Comparison of ENCODE assay signal across 9 mouse cellular contexts in the genomic region with DNA sequence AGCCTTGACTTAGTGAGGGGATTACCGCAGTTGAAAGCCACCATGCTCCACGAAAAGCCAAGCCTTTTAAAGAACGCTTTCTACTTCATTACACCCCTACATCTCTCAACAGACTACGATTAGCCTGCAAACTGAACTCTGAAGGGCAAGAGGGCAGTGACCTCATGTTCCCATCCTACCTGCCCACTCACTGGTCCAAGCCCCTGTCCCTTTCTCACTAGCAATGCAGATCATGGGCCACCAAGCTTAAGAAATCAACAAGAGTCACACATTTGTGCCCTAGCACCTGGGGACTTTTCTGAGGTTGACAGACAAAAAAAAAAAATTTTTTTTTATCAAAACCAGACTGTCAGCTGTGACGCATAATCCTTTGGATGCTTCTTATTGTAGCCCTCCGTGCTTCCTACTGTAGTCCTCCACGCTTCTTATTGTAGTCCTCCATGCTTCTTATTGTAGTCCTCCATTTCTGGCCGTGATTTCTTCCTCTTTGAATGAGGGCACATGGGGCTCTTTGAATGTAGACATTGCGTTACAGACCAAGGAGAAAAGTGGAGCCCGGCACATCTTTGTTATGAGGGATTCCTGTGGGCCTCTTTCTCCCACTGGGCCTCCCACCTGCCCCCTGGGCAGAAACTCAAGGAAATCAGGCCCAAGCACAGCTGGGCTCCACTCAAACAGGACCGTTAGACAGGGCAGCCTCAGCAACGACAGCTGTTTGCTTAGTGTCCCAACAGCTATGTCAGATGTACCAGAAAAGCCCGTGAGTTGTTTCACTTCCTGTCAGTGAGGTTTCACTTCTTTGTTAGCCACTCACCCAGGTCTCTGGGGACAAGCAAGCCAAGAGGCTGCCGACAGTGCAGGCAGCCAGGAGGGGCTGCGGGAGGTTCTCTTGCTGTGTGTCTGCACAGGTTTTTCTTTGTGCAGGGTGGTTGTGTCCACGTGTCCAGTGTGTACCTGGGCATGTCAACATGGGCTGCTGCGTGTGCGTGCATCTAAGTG. TPM values are rescaled to one million over a fixed set of nuclear protein-coding genes. Genes with fewer than 3 reads are reported as not detected.
DNase-seq lines count a peak whose midpoint lies in the region; ATAC-seq lines count a peak whose summit lies in the region.
"Had no signal": no experiment of that assay in that cellular context is flagged by ENCODE, and none has a peak within 500 bp of the region (broad histone marks: within the 10 kb centered on the region; RNA-seq: fewer than 3 reads in every experiment).

No protein-coding gene starts in this region.

- 66% methylated on average over 18 of the region's 18 CpGs for WGBS in heart, embryonic 12.5 days
- WGBS in heart, embryonic 16.5 days, result 62% methylated on average over 18 of the region's 18 CpGs
- WGBS in intestine, embryonic 16.5 days, result 63% methylated on average over 18 of the region's 18 CpGs

- no peak overlapping the region for H3K4me2 ChIP-seq in heart, embryonic 12.5 days
- peak overlapping the region; percentile 33 for H3K4me2 ChIP-seq in heart, embryonic 16.5 days (ENCODE audit: low read depth, low read length)
- no peak overlapping the region for H3K4me2 ChIP-seq in intestine, embryonic 16.5 days (ENCODE audit: low read depth, low read length)
- H3K4me2 ChIP-seq: hindbrain, embryonic 15.5 days had no signal

- H3K4me3 ChIP-seq in heart, embryonic 12.5 days, result no peak overlapping the region
- no peak overlapping the region for H3K4me3 ChIP-seq in heart, embryonic 16.5 days (ENCODE audit: low read length)
- H3K4me3 ChIP-seq in intestine, embryonic 16.5 days (ENCODE audit: low read length), result no peak overlapping the region
- H3K4me3 ChIP-seq: hindbrain, embryonic 15.5 days had no signal

- no peak for ATAC-seq in heart, embryonic 12.5 days (ENCODE audit: insufficient number of reproducible peaks, low FRiP score)
- ATAC-seq in CD4-positive, CD25-positive, alpha-beta regulatory T cell, adult 4 months, result peak; percentile 85
- ATAC-seq in heart, embryonic 16.5 days (replicated peaks; ENCODE audit: extremely low read depth, insufficient read depth, low FRiP score), result no peak
- ATAC-seq in megakaryocyte, adult 5-6 weeks (ENCODE audit: poor library complexity, severe bottlenecking), result peak; percentile 99
- no peak for ATAC-seq in intestine, embryonic 16.5 days

- peaks cover 5% of the 10 kb centered on the region; the same call in 1 of the 2 replicates for H3K4me1 ChIP-seq in heart, embryonic 12.5 days (replicated peaks)
- no peaks in the 10 kb centered on the region for H3K4me1 ChIP-seq in heart, embryonic 16.5 days (ENCODE audit: control insufficient read depth, insufficient read depth, low read length)
- H3K4me1 ChIP-seq in intestine, embryonic 16.5 days (ENCODE audit: control insufficient read depth, insufficient read depth, low read length), result no peaks in the 10 kb centered on the region
- H3K4me1 ChIP-seq: hindbrain, embryonic 15.5 days had no signal

- DNase-seq in heart, adult 18-20 months, result peak; percentile 50 to 82
- DNase-seq in MN1 (ENCODE audit: low spot score), result no peak
- no peak for DNase-seq in testis, postnatal 14 days (ENCODE audit: low spot score)

- no peaks in the 10 kb centered on the region for H3K9me3 ChIP-seq in heart, embryonic 12.5 days (replicated peaks)
- H3K9me3 ChIP-seq in heart, embryonic 16.5 days (replicated peaks; ENCODE audit: control insufficient read depth, low read length), result no peaks in the 10 kb centered on the region
- H3K9me3 ChIP-seq in intestine, embryonic 16.5 days (ENCODE audit: control insufficient read depth, low read length), result no peaks in the 10 kb centered on the region
- H3K9me3 ChIP-seq: hindbrain, embryonic 15.5 days had no signal

- H3K36me3 ChIP-seq in heart, embryonic 12.5 days, result no peaks in the 10 kb centered on the region
- no peaks in the 10 kb centered on the region for H3K36me3 ChIP-seq in heart, embryonic 16.5 days (ENCODE audit: control insufficient read depth, insufficient read depth)
- no peaks in the 10 kb centered on the region for H3K36me3 ChIP-seq in intestine, embryonic 16.5 days (ENCODE audit: control insufficient read depth, insufficient read depth, low read length)
- H3K36me3 ChIP-seq: hindbrain, embryonic 15.5 days had no signal

- H3K9ac ChIP-seq in heart, embryonic 12.5 days, result no peak overlapping the region
- H3K9ac ChIP-seq in heart, embryonic 16.5 days (ENCODE audit: low read length), result no peak overlapping the region
- no peak overlapping the region for H3K9ac ChIP-seq in intestine, embryonic 16.5 days (ENCODE audit: low read depth, low read length)
- H3K9ac ChIP-seq: hindbrain, embryonic 15.5 days had no signal

- H3K27ac ChIP-seq in heart, embryonic 12.5 days (ENCODE audit: poor library complexity, severe bottlenecking), result no peak overlapping the region
- peak overlapping the region; percentile 40; the same call in 1 of the 2 replicates for H3K27ac ChIP-seq in heart, embryonic 16.5 days (ENCODE audit: low read length)
- H3K27ac ChIP-seq in intestine, embryonic 16.5 days (ENCODE audit: low read length), result no peak overlapping the region
- H3K27ac ChIP-seq: hindbrain, embryonic 15.5 days had no signal

- H3K27me3 ChIP-seq in heart, embryonic 12.5 days (replicated peaks), result no peaks in the 10 kb centered on the region
- H3K27me3 ChIP-seq in heart, embryonic 16.5 days (ENCODE audit: control insufficient read depth, insufficient read depth, low read length), result no peaks in the 10 kb centered on the region
- no peaks in the 10 kb centered on the region for H3K27me3 ChIP-seq in intestine, embryonic 16.5 days (replicated peaks; ENCODE audit: control insufficient read depth, insufficient read depth, low read length)
- H3K27me3 ChIP-seq: hindbrain, embryonic 15.5 days had no signal

RNA-seq across cellular contexts. Expression of gene Hdhd5, which starts 36.1 kb away (rescaled TPM):
- 10 to 100 TPM; 18.7 to 21.8 TPM for total RNA-seq in heart, adult 18-20 months (2021)
- polyA plus RNA-seq in heart, embryonic 12.5 days (2016; fragmentation: Nextera tagmentation; extraction: Ambion mirVana), result 16.0 and 17.9 TPM in 2 replicates
- polyA plus RNA-seq in CD4-positive, CD25-positive, alpha-beta regulatory T cell, adult 4 months (2017; shearing (Covaris generic)), result 10 to 100 TPM; 43.4 to 59.7 TPM
- 14.9 and 17.4 TPM in 2 replicates for polyA plus RNA-seq in heart, embryonic 16.5 days (2015; fragmentation: Nextera tagmentation; extraction: Ambion mirVana)
- 4.4 and 6.6 TPM in 2 replicates for total RNA-seq in megakaryocyte, adult 5-6 weeks (2015)
- 9.4 and 11.0 TPM in 2 replicates for total RNA-seq in megakaryocyte, adult 5-6 weeks (2017)
- 14.0 and 15.8 TPM in 2 replicates for polyA plus RNA-seq in intestine, embryonic 16.5 days (2015; fragmentation: Nextera tagmentation; extraction: Ambion mirVana)

Comparison
In these comparisons a context has a peak if more than half of its experiments do, and no peak if none do; other contexts are left out.
1. DNase-seq: peak in heart, adult 18-20 months (2 of 2); none in MN1 (single experiment) and testis, postnatal 14 days (single experiment).
2. ATAC-seq: peak in CD4-positive, CD25-positive, alpha-beta regulatory T cell, adult 4 months (single experiment) and megakaryocyte, adult 5-6 weeks (single experiment); none in heart, embryonic 12.5 days (single experiment), heart, embryonic 16.5 days (single experiment) and intestine, embryonic 16.5 days (single experiment).